Mouse (Mus musculus) liver, adult (tissue): ENCODE data around the gene Scgb2b24.

Source experiments
- GATA4 ChIP-seq: IDR thresholded peaks from 2 replicates; pipeline ENCODE4 v1.6.1; 2014; ENCODE audit warnings: mild to moderate bottlenecking, low read length; ENCODE audit not compliant: insufficient replicate concordance

The Scgb2b24 gene

GRCm38 (mm10) chr7:33739212-33739611 lies at the start of gene Scgb2b24:
Gene Scgb2b24, minus strand, starts transcription at chr7:33739312.
- no peak for TF ChIP-seq GATA4

- TF ChIP-seq GATA4: no peak
These were observed 4.4 kb upstream of the Scgb2b24 start, which contains the start of gene Scgb1b24 for GRCm38 (mm10) chr7:33743499-33743898. Gene Scgb1b24, plus strand, starts transcription at chr7:33743799.

- no peak for TF ChIP-seq GATA4
These were observed 49.2 kb downstream of the Scgb2b24 start for GRCm38 (mm10) chr7:33689864-33690263.
